Mouse (Mus musculus): ENCODE data around the gene Slc2a8. TPM values are rescaled to one million over a fixed set of nuclear protein-coding genes. Genes with fewer than 3 reads are reported as not detected.

The Slc2a8 gene
- polyA plus RNA-seq, 1 experiment, result 6.7 TPM

DNA sequence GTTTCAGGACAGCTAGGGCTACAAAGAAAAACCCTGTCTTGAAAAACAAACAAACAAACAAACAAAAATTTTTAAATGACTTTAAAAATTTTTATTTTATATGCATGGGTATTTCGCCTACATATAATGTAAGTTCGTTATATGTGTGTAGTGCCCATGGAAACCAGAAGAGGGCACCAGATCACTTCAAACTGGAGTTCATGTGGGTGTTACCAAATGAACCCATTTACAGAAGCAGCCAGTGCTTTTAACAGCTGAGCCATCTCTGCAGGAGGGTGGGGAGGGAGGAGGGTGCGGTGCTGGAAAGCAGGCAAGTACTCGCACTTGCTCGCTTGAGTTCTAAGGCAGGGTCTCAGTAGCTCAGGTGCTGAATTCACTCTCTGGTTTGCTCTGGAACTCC is 42.5 kb downstream of the Slc2a8 start:
- Histone ChIP-seq H3K4me1 (ENCODE audit: control insufficient read depth, insufficient read depth, low read length) (no peaks in the 10 kb centered on the region), H3K27ac (ENCODE audit: control insufficient read depth, insufficient read depth, low read depth, low read length, poor library complexity) (no peak overlapping the region), H3K4me3 (replicated peaks; ENCODE audit: control insufficient read depth, low read depth, low read length) (no peak overlapping the region)
- TF ChIP-seq CTCF (IDR thresholded peaks at IDR 0.05; ENCODE audit: control insufficient read depth, insufficient read depth, low read length) (no peak), POLR2A (IDR thresholded peaks at IDR 0.05; ENCODE audit: borderline replicate concordance, control insufficient read depth, low read depth, low read length) (no peak)
- whole genome bisulfite sequencing, result 64% methylated on average over 5 of the region's 5 CpGs

DNA sequence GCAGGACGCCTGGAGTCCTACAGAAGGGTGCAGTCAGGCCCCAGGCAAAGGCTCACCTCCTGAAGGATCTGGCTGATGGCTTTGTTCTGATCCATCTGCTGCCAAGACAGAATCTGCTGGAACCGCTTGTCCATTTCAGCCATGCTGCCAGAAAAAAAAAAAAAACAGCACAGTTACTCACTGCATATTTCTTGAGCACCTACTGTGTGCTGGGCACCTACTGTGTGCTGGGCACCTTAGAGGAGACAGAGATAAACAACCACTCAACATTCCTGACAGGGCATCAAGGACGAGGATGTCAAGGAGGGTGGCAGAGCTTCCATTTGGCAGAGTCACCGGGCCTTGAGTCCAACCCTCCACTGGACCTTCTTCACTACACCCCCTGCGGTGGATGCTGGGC is 43.1 kb downstream of the Slc2a8 start:
- Histone ChIP-seq H3K4me3 (replicated peaks; ENCODE audit: control insufficient read depth, low read depth, low read length) (no peak overlapping the region), H3K27ac (ENCODE audit: control insufficient read depth, insufficient read depth, low read depth, low read length, poor library complexity) (no peak overlapping the region), H3K4me1 (ENCODE audit: control insufficient read depth, insufficient read depth, low read length) (no peaks in the 10 kb centered on the region)
- 83% methylated on average over 5 of the region's 5 CpGs for whole genome bisulfite sequencing
- no peak for TF ChIP-seq POLR2A (IDR thresholded peaks at IDR 0.05; ENCODE audit: borderline replicate concordance, control insufficient read depth, low read depth, low read length)

DNA sequence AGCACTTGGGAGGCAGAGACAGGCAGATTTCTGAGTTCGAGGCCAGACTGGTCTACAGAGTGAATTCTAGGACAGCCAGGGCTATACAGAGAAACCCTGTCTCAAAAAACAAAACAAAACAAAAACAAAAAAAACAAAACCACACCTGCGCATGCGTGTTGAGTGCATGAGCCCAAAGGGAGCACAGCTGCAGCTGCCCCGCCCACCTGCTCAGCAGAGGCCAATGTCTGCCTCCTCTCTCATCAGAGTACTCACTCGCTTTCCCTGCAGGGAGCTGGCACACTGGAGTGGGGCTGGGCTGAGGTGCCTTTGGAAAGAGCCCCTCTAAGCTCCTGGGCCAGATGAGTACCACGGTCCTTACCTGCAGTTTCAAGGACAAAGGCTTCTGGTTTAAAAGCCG is 50.2 kb downstream of the Slc2a8 start:
- no peak for TF ChIP-seq POLR2A (IDR thresholded peaks at IDR 0.05; ENCODE audit: borderline replicate concordance, control insufficient read depth, low read depth, low read length)
- no peak for TF ChIP-seq CTCF (IDR thresholded peaks at IDR 0.05; ENCODE audit: control insufficient read depth, insufficient read depth, low read length)
- Histone ChIP-seq H3K4me1 (ENCODE audit: control insufficient read depth, insufficient read depth, low read length) (no peaks in the 10 kb centered on the region), H3K4me3 (replicated peaks; ENCODE audit: control insufficient read depth, low read depth, low read length) (no peak overlapping the region), H3K27ac (ENCODE audit: control insufficient read depth, insufficient read depth, low read depth, low read length, poor library complexity) (no peak overlapping the region)
- WGBS, result 44% methylated on average over 7 of the region's 7 CpGs

DNA sequence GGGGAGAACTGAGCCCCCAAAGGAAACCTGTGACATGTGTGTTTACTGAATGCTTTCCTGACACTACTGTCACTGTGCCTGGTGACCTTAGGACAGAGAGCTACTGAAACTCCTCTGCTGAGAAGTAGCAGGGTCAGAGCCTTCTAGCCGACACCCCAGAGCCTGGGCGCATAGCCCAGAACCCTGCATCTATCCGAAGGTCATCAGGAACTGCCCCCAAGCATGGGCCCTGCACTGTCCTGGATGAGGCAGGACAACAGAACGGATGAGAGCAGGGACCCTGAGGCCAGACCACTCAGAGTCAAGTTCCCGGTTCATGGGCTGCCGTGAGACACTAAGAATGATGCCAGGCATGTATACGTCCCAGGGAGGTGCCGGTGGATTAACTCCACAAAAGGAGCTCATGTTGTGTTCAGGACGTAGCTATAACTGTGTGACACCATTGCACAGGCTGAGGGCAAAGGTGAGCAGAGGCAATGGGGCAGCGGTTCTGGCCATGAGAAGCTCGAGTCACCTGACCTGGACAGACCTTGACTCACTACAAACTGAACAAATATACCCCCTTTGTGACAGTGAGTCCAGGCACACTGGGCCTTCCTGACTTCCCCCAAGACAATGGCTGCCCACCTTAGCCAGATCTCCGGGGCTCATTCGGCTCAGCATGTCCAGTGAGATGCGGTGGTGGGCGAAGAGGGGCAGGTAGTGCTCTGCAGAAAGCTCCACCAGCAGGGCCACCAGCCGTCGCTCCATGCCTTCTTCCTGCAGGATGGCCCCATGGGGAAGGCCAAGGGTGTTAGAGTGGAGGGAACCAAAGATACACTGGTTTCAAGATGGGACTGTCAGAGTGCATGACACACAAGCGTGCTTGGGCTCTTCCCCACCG is 52.7 kb downstream of the Slc2a8 start:
- Histone ChIP-seq H3K27ac (ENCODE audit: control insufficient read depth, insufficient read depth, low read depth, low read length, poor library complexity) (no peak overlapping the region), H3K4me1 (ENCODE audit: control insufficient read depth, insufficient read depth, low read length) (no peaks in the 10 kb centered on the region), H3K4me3 (replicated peaks; ENCODE audit: control insufficient read depth, low read depth, low read length) (no peak overlapping the region)
- WGBS, result 90% methylated on average over 19 of the region's 19 CpGs
- no peak for TF ChIP-seq POLR2A (IDR thresholded peaks at IDR 0.05; ENCODE audit: borderline replicate concordance, control insufficient read depth, low read depth, low read length)
- TF ChIP-seq CTCF (IDR thresholded peaks at IDR 0.05; ENCODE audit: control insufficient read depth, insufficient read depth, low read length), result no peak

DNA sequence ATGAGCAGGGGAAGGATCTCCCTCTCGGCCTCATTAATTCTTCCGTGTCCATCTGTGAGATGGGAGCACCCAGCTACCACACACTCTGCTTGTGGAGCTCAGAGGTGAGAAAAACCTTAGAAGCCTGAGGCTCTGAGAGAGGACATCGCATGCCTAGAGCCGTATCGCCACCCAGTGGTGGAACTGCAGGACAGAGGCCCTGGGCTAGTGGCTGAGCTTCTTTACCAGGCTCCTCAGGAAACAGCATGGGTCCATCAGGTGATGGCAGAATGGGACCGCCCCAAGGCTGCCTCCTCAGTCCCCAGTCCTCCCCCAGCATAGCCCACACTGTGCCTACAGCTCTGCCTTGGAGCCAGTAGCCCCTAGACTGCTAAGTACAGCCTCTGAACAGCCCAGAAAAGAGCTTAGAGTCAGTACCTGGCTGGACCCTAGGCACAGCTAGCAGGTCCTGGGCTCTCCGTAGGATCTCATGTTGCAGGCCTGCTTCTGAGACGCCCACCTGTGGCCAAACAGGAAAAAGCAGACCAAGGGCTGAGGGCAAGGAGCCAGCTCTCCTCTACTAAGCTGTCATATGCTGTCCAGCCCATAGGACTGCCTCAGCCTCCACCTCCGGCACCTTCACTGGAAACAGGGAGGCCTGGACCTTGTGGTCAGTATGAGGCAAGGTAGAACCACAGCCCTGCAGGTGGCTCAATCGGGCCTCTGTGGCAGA is 53.5 kb downstream of the Slc2a8 start:
- 46% methylated on average over 10 of the region's 10 CpGs for WGBS

DNA sequence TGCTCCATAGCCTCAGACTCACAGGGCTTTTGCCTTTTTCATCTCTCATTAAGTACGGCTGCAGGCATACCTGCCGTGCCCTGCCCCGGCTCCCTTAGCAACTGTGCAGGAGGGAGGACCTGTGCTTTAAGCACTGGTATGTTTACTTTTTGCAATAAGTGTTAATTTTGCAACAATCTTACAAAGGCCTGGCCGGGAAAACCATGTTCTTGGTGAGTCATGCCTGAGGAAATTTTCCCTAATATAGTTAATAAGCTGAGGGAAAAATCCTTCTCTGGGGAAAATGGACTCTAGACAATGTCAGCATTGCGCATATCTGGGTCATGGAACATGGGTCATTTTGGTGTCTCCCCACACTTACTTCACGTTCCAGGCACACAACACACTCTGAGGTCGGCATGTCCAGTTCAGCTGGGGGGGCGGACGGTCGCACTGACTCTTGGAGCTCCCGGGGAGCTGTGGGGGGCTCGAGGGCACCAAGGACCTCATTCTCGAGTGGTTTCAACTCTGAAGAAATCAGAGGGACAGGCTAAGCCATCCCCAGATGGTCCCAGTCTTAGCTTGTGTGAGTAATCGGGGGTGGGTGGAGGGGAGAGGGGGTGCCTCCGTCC is 54.2 kb downstream of the Slc2a8 start:
- TF ChIP-seq CTCF (IDR thresholded peaks at IDR 0.05; ENCODE audit: control insufficient read depth, insufficient read depth, low read length), result no peak
- no peak for TF ChIP-seq POLR2A (IDR thresholded peaks at IDR 0.05; ENCODE audit: borderline replicate concordance, control insufficient read depth, low read depth, low read length)
- H3K27ac ChIP-seq (ENCODE audit: control insufficient read depth, insufficient read depth, low read depth, low read length, poor library complexity), result no peak overlapping the region
- 78% methylated on average over 15 of the region's 15 CpGs for WGBS
- no peak overlapping the region for H3K4me3 ChIP-seq (replicated peaks; ENCODE audit: control insufficient read depth, low read depth, low read length)
- no peaks in the 10 kb centered on the region for H3K4me1 ChIP-seq (ENCODE audit: control insufficient read depth, insufficient read depth, low read length)

More for the DNA sequence above, 53.5 kb downstream of the Slc2a8 start:
- peak; percentile 75 for TF ChIP-seq CTCF (IDR thresholded peaks at IDR 0.05; ENCODE audit: control insufficient read depth, insufficient read depth, low read length)
- no peak for TF ChIP-seq POLR2A (IDR thresholded peaks at IDR 0.05; ENCODE audit: borderline replicate concordance, control insufficient read depth, low read depth, low read length)
- Histone ChIP-seq H3K27ac (ENCODE audit: control insufficient read depth, insufficient read depth, low read depth, low read length, poor library complexity) (no peak overlapping the region), H3K4me1 (ENCODE audit: control insufficient read depth, insufficient read depth, low read length) (no peaks in the 10 kb centered on the region), H3K4me3 (replicated peaks; ENCODE audit: control insufficient read depth, low read depth, low read length) (no peak overlapping the region)

DNA sequence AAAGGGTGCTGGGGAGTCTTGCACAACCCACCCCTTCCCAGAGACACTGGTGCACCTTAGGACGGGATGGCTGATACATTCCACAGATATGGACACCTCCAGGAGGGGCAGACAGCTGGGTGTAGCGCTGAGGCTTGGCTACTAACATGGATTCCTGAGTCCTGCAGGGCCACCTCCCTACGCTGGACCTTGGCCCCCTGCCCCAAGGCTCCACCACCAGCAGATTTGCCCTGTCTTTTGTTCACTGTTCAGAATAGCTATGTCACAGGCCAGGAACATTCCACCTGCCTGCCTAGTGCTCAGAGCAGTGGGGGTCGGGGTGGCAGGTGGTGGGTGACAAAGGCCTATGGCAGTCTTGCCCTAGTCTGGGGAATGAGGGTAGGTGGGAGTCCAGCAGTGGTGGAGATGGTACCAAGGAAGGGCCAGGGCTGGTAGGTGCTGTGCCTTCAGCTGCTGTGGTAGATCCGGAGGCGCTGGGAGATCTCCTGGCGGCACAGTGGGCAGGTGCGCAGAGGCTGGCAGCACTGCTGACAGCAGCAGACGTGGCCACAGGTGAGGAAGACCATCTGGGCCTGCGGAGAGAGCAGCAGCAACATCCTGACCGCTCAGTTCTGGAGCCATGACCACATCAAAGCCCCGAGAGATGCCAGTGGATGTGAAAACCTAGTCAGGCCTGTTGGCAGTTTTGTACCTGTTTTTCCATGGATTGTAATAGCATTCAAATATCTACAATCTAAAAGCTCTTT is 55.4 kb downstream of the Slc2a8 start:
- no peak overlapping the region for H3K4me3 ChIP-seq (replicated peaks; ENCODE audit: control insufficient read depth, low read depth, low read length)
- TF ChIP-seq CTCF (IDR thresholded peaks at IDR 0.05; ENCODE audit: control insufficient read depth, insufficient read depth, low read length), result no peak
- TF ChIP-seq POLR2A (IDR thresholded peaks at IDR 0.05; ENCODE audit: borderline replicate concordance, control insufficient read depth, low read depth, low read length), result no peak
- H3K4me1 ChIP-seq (ENCODE audit: control insufficient read depth, insufficient read depth, low read length), result no peaks in the 10 kb centered on the region
- H3K27ac ChIP-seq (ENCODE audit: control insufficient read depth, insufficient read depth, low read depth, low read length, poor library complexity), result no peak overlapping the region
- WGBS, result 84% methylated on average over 12 of the region's 12 CpGs

Measured in bone marrow, adult 2 months (tissue).